Mouse (Mus musculus): ENCODE data around the gene Tec. TPM values are rescaled to one million over a fixed set of nuclear protein-coding genes. Genes with fewer than 3 reads are reported as not detected.

Tec gene
- total RNA-seq, 1 experiment = 4.7 TPM

- Histone ChIP-seq H3K9ac (ENCODE audit: insufficient read depth, low read depth, low read length, poor library complexity, severe bottlenecking) (no peak overlapping the region), H3K4me3 (ENCODE audit: insufficient read depth in 1 of 2, low read depth in 1 of 2, low read length in 2 of 2, poor library complexity in 1 of 2, severe bottlenecking in 1 of 2) (no peak overlapping the region), H3K27ac (ENCODE audit: insufficient read depth, low read depth, low read length, poor library complexity, severe bottlenecking) (no peak overlapping the region), H3K36me3 (ENCODE audit: control insufficient read depth, insufficient read depth, low read length, poor library complexity, severe bottlenecking) (no peaks in the 10 kb centered on the region), H3K4me1 (ENCODE audit: control insufficient read depth in 2 of 2, insufficient read depth in 2 of 2, low read length in 2 of 2, poor library complexity in 1 of 2) (peaks cover 2 to 3% of the 10 kb centered on the region in 2 experiments; a peak in 2 of 4 replicates), H3K9me3 (ENCODE audit: control insufficient read depth, insufficient read depth, low read depth, low read length) (no peaks in the 10 kb centered on the region)
- TF ChIP-seq HCFC1 (IDR thresholded peaks at IDR 0.05; ENCODE audit: borderline replicate concordance, insufficient read depth, low read length) (no peak), CHD2 (IDR thresholded peaks at IDR 0.05; ENCODE audit: low read depth, low read length) (no peak), MAFK (IDR thresholded peaks at IDR 0.05; ENCODE audit: insufficient read depth, low read depth, low read length) (no peak), ZC3H11A (IDR thresholded peaks at IDR 0.05; ENCODE audit: borderline replicate concordance, low read depth, low read length) (no peak), ZNF384 (IDR thresholded peaks at IDR 0.05; ENCODE audit: low read depth, low read length) (no peak)
- in situ Hi-C loops (cut with MboI; ENCODE audit: low sequenced_read_pairs in 2 of 2, unreplicated experiment in 2 of 2) = no loop called here
- DNase-seq (ENCODE audit: low read depth, low spot score) = no peak
Measured at GRCm38 (mm10) chr5:72866260-72866905, 1.9 kb downstream of the Tec start.

DNA sequence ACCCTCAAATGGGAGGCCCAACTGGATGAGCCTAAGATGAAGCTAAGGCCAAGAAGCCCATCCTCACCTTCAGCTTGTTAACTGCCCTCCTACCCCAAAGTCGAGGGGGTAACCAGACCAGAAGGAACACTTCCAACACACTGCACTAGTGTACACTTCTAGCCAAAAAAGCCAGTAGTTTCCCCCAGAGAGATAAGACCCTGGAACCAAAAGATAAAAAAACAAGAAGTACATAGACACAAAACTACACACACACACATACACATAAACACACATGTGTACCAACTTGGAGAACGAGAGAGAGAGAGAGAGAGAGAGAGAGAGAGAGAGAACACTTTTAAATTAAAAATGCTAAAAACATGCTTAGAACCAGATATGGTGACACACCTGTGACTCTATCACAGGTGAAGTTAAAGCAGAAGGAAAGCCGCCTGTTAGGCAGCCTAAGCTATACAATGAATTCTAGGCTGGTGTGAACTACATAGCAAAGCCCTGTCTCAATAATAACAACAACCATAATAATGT lies 3.6 kb downstream of the Tec start:
- TF ChIP-seq MAFK (IDR thresholded peaks at IDR 0.05; ENCODE audit: insufficient read depth, low read depth, low read length) = no peak
- TF ChIP-seq HCFC1 (IDR thresholded peaks at IDR 0.05; ENCODE audit: borderline replicate concordance, insufficient read depth, low read length) = no peak
- H3K4me3 ChIP-seq (ENCODE audit: insufficient read depth in 1 of 2, low read depth in 1 of 2, low read length in 2 of 2, poor library complexity in 1 of 2, severe bottlenecking in 1 of 2) = no peak overlapping the region
- DNase-seq (ENCODE audit: low read depth, low spot score) = no peak
- in situ Hi-C loops (cut with MboI; ENCODE audit: low sequenced_read_pairs in 2 of 2, unreplicated experiment in 2 of 2) = no loop called here
- no peak overlapping the region for H3K9ac ChIP-seq (ENCODE audit: insufficient read depth, low read depth, low read length, poor library complexity, severe bottlenecking)
- peaks cover 2 to 3% of the 10 kb centered on the region in 2 experiments; a peak in 2 of 4 replicates for H3K4me1 ChIP-seq (ENCODE audit: control insufficient read depth in 2 of 2, insufficient read depth in 2 of 2, low read length in 2 of 2, poor library complexity in 1 of 2)
- H3K9me3 ChIP-seq (ENCODE audit: control insufficient read depth, insufficient read depth, low read depth, low read length) = no peaks in the 10 kb centered on the region
- no peak overlapping the region for H3K27ac ChIP-seq (ENCODE audit: insufficient read depth, low read depth, low read length, poor library complexity, severe bottlenecking)
- H3K36me3 ChIP-seq (ENCODE audit: control insufficient read depth, insufficient read depth, low read length, poor library complexity, severe bottlenecking) = no peaks in the 10 kb centered on the region

DNA sequence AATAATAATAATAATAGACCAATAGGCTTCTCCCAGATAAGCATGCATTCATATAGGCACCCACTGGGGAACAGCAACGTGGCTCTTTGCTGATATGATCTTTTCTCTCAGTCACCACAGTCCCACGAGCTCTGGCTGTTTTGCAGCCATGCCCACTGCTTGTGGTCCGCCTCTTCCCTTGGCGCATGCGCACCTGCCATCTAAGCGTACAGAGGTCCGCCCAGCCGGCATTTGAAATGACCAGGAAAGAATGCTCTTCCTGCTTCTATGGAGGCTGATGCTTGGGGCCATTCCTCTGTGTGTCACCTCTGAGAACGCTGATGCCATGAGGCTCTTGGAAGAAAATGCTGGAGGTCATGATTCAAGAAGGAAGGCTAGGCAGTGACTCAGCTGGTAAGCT lies 5.1 kb downstream of the Tec start:
- no peak overlapping the region for H3K9ac ChIP-seq (ENCODE audit: insufficient read depth, low read depth, low read length, poor library complexity, severe bottlenecking)
- H3K36me3 ChIP-seq (ENCODE audit: control insufficient read depth, insufficient read depth, low read length, poor library complexity, severe bottlenecking) = no peaks in the 10 kb centered on the region
- DNase-seq (ENCODE audit: low read depth, low spot score) = no peak
- H3K4me1 ChIP-seq (ENCODE audit: control insufficient read depth in 2 of 2, insufficient read depth in 2 of 2, low read length in 2 of 2, poor library complexity in 1 of 2) = peaks cover 2 to 3% of the 10 kb centered on the region in 2 experiments; a peak in 2 of 4 replicates
- H3K27ac ChIP-seq (ENCODE audit: insufficient read depth, low read depth, low read length, poor library complexity, severe bottlenecking) = no peak overlapping the region
- in situ Hi-C loops (cut with MboI; ENCODE audit: low sequenced_read_pairs in 2 of 2, unreplicated experiment in 2 of 2) = no loop called here
- no peaks in the 10 kb centered on the region for H3K9me3 ChIP-seq (ENCODE audit: control insufficient read depth, insufficient read depth, low read depth, low read length)
- TF ChIP-seq MAFK (IDR thresholded peaks at IDR 0.05; ENCODE audit: insufficient read depth, low read depth, low read length) = no peak
- no peak overlapping the region for H3K4me3 ChIP-seq (ENCODE audit: insufficient read depth in 1 of 2, low read depth in 1 of 2, low read length in 2 of 2, poor library complexity in 1 of 2, severe bottlenecking in 1 of 2)

DNA sequence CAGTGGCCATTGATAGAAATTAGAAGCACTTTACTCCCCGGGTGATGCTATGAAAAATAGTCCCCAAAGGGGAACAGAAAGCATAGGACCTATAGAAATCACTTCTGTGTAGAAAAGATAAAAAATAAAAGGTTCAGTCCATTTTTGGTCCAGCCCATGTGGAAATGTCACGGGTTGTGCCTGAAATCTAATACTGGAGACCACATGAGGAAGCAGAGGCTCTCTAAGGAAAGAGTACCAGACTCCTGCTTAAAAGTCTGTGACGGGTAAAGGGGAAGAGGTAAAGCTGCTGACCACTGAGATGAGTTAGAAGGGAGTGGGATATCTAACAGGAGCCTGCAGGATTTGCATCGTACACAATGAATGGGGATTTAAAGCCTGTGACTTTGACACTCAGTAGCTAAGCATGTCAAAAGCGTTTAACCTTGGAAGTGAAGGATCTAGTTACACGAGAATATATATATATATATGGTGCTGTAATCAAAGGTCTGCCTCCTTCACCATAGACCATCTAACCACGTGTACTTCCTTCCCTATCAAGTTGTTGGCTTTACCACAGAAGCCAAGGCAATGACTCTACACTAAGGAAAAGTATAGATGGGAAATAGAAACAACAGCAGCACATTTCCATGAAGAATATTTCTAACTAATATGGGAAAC lies 6.4 kb downstream of the Tec start:
- no peak overlapping the region for H3K4me3 ChIP-seq (ENCODE audit: insufficient read depth in 1 of 2, low read depth in 1 of 2, low read length in 2 of 2, poor library complexity in 1 of 2, severe bottlenecking in 1 of 2)

More for the DNA sequence above, 6.4 kb downstream of the Tec start:
- Histone ChIP-seq H3K36me3 (ENCODE audit: control insufficient read depth, insufficient read depth, low read length, poor library complexity, severe bottlenecking) (no peaks in the 10 kb centered on the region), H3K4me1 (ENCODE audit: control insufficient read depth in 2 of 2, insufficient read depth in 2 of 2, low read length in 2 of 2, poor library complexity in 1 of 2) (peaks cover 0 to under 1% of the 10 kb centered on the region in 2 experiments; a peak in 1 of 4 replicates), H3K9ac (ENCODE audit: insufficient read depth, low read depth, low read length, poor library complexity, severe bottlenecking) (no peak overlapping the region), H3K27ac (ENCODE audit: insufficient read depth, low read depth, low read length, poor library complexity, severe bottlenecking) (no peak overlapping the region), H3K9me3 (ENCODE audit: control insufficient read depth, insufficient read depth, low read depth, low read length) (no peaks in the 10 kb centered on the region)
- no peak for DNase-seq (ENCODE audit: low read depth, low spot score)
- TF ChIP-seq ZC3H11A (IDR thresholded peaks at IDR 0.05; ENCODE audit: borderline replicate concordance, low read depth, low read length) (no peak), ZNF384 (IDR thresholded peaks at IDR 0.05; ENCODE audit: low read depth, low read length) (no peak), HCFC1 (IDR thresholded peaks at IDR 0.05; ENCODE audit: borderline replicate concordance, insufficient read depth, low read length) (no peak)
- in situ Hi-C loops (cut with MboI; ENCODE audit: low sequenced_read_pairs in 2 of 2, unreplicated experiment in 2 of 2) = no loop called here

Data from ES-E14 (cell line).